Mouse (Mus musculus) myocyte (in vitro differentiated cells): ENCODE measurements around the gene Tgif2. TPM values are rescaled to one million over a fixed set of nuclear protein-coding genes. Genes with fewer than 3 reads are reported as not detected.
"Not testable (repeated sequence)": the region's sequence is repeated elsewhere in the genome, so short reads cannot be mapped to it uniquely, and the experiment has no call there.

ENCODE experiments used
- H3K27me3 ChIP-seq: one replicate; pipeline ENCODE4 v1.6.1; 2011; ENCODE audit not compliant: control insufficient read depth, insufficient read depth, insufficient read length
- H3K36me3 ChIP-seq: one replicate; pipeline ENCODE4 v1.6.1; 2011; ENCODE audit not compliant: control insufficient read depth, insufficient read depth
- H3K4me2 ChIP-seq: one replicate; pipeline ENCODE4 v1.6.1; 2011; ENCODE audit warnings: low read depth, control low read depth
- H3K4me3 ChIP-seq: one replicate; pipeline ENCODE4 v1.5.1; 2011; ENCODE audit warnings: mild to moderate bottlenecking, control low read depth, moderate library complexity
- H3K79me2 ChIP-seq: one replicate; pipeline ENCODE4 v1.6.1; 2011; ENCODE audit not compliant: control insufficient read depth, insufficient read depth
- H3ac ChIP-seq: one replicate; pipeline ENCODE4 v1.6.1; 2011; ENCODE audit not compliant: control insufficient read depth, insufficient read length
- CEBPB ChIP-seq: IDR thresholded peaks from 2 replicates; pipeline ENCODE4 v1.6.1; 2011; ENCODE audit warnings: mild to moderate bottlenecking, moderate library complexity; ENCODE audit not compliant: poor library complexity, insufficient read depth, severe bottlenecking
- E2F4 ChIP-seq: IDR thresholded peaks from one replicate; pipeline ENCODE4 v1.6.1; 2011; ENCODE audit warnings: mild to moderate bottlenecking, control low read depth, moderate library complexity; ENCODE audit not compliant: insufficient read depth
- MAX ChIP-seq: IDR thresholded peaks from one replicate; pipeline ENCODE4 v1.6.1; 2011; ENCODE audit warnings: low read depth, mild to moderate bottlenecking, control low read depth
- MYOD1 ChIP-seq, 3 experiments: IDR thresholded peaks; one replicate each; pipeline ENCODE4 v1.6.1; 2011; ENCODE audit warnings: control low read depth in 2 of 3, low read depth in 2 of 3, mild to moderate bottlenecking in 2 of 3, moderate library complexity in 1 of 3; ENCODE audit not compliant: insufficient read length in 2 of 3, control insufficient read depth in 1 of 3
- MYOG ChIP-seq, 3 experiments: IDR thresholded peaks; one replicate each; pipeline ENCODE4 v1.6.1; 2011; ENCODE audit warnings: control low read depth in 2 of 3, low read depth in 2 of 3, mild to moderate bottlenecking in 2 of 3; ENCODE audit not compliant: insufficient read length in 2 of 3, control insufficient read depth in 1 of 3, insufficient read depth in 1 of 3
- POLR2A ChIP-seq: IDR thresholded peaks from one replicate; pipeline ENCODE4 v1.6.1; 2011; ENCODE audit warnings: low read depth, mild to moderate bottlenecking, control low read depth, moderate library complexity; ENCODE audit not compliant: insufficient read length
- POLR2AphosphoS2 ChIP-seq: IDR thresholded peaks from one replicate; pipeline ENCODE4 v1.6.1; 2011; ENCODE audit warnings: low read depth, control low read depth; ENCODE audit not compliant: insufficient read length
- REST ChIP-seq: IDR thresholded peaks from one replicate; pipeline ENCODE4 v1.6.1; 2011; ENCODE audit warnings: mild to moderate bottlenecking, control low read depth, moderate library complexity; ENCODE audit not compliant: insufficient read depth, insufficient read length
- SRF ChIP-seq: IDR thresholded peaks from one replicate; pipeline ENCODE4 v1.6.1; 2011; ENCODE audit warnings: low read depth; ENCODE audit not compliant: control insufficient read depth, insufficient read length
- TCF12 ChIP-seq: IDR thresholded peaks from one replicate; pipeline ENCODE4 v1.6.1; 2011; ENCODE audit warnings: mild to moderate bottlenecking, control low read depth; ENCODE audit not compliant: poor library complexity, insufficient read depth, severe bottlenecking
- TCF3 ChIP-seq: IDR thresholded peaks from one replicate; pipeline ENCODE4 v1.6.1; 2011; ENCODE audit warnings: low read depth, control low read depth; ENCODE audit not compliant: insufficient read length
- USF1 ChIP-seq: IDR thresholded peaks from one replicate; pipeline ENCODE4 v1.6.1; 2011; ENCODE audit warnings: low read depth, mild to moderate bottlenecking, control low read depth, moderate library complexity
- polyA plus RNA-seq: library from polyadenylated mRNA; unstranded; fragments of >200 nt; fragmentation: generic; extraction: Trizol; gene quantifications from one replicate; pipeline ENCODE4 v1.2.1, GENCODE M21; 2012; ENCODE audit warnings: missing spikeins

Gene Tgif2
- polyA plus RNA-seq, 1 experiment, result 11.2 TPM

DNA sequence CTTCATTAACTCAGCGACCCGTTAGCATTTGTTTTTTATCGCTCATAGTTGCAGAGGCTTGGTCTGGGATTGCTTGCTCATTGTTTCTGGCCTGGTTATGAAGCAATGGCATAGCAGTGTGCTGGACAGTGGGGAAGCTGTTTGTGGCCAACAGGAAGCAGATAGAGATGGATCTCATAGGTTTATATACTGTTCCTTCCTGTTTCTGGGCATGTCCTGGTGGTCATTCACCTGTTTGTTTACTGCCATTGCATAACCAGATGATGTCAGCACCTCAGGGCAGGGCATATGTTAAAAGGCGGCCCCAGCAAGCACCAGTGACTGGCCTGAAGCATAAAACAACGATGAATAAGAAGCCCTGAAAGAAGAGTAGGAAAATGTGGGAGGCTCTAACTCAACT, 10.7 kb downstream of the Tgif2 start:
- H3ac ChIP-seq, result no peak overlapping the region
- TF ChIP-seq E2F4 (no peak), POLR2AphosphoS2 (no peak), USF1 (no peak), MYOG (IDR thresholded peaks at IDR 0.05; ENCODE audit: control insufficient read depth in 1 of 3, insufficient read depth in 1 of 3, insufficient read length in 2 of 3, low read depth in 2 of 3) (no peak), MYOD1 (IDR thresholded peaks at IDR 0.05; ENCODE audit: control insufficient read depth in 1 of 3, insufficient read length in 2 of 3, low read depth in 2 of 3) (no peak), MAX (no peak), CEBPB (no peak)
- peaks cover 5% of the 10 kb centered on the region for H3K36me3 ChIP-seq
- H3K4me2 ChIP-seq, result no peak overlapping the region
- no peaks in the 10 kb centered on the region for H3K79me2 ChIP-seq
- H3K4me3 ChIP-seq, result no peak overlapping the region
- no peaks in the 10 kb centered on the region for H3K27me3 ChIP-seq

DNA sequence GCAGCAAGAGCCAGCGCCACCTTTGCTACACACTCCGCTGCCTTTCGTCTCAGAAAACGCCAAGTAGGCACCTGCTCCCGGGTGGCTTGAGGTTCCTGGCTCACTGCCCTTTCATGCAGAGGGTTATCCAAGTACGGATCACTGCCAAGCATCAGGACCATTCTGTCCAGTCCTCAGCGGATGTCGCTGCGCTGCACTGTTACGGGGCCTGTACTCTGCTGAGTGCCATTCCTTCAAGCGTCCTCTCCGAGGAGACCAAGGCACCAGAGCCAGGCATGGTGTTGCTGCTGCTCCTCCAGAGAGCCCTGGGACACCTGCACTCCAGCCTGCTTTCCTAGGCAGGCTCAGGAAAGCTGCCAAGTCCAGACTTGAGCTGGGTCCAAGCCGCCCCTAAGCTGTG, 13.8 kb downstream of the Tgif2 start:
- not testable (repeated sequence) for H3ac ChIP-seq, H3K4me3 ChIP-seq, H3K4me2 ChIP-seq, H3K36me3 ChIP-seq, H3K27me3 ChIP-seq, H3K79me2 ChIP-seq

DNA sequence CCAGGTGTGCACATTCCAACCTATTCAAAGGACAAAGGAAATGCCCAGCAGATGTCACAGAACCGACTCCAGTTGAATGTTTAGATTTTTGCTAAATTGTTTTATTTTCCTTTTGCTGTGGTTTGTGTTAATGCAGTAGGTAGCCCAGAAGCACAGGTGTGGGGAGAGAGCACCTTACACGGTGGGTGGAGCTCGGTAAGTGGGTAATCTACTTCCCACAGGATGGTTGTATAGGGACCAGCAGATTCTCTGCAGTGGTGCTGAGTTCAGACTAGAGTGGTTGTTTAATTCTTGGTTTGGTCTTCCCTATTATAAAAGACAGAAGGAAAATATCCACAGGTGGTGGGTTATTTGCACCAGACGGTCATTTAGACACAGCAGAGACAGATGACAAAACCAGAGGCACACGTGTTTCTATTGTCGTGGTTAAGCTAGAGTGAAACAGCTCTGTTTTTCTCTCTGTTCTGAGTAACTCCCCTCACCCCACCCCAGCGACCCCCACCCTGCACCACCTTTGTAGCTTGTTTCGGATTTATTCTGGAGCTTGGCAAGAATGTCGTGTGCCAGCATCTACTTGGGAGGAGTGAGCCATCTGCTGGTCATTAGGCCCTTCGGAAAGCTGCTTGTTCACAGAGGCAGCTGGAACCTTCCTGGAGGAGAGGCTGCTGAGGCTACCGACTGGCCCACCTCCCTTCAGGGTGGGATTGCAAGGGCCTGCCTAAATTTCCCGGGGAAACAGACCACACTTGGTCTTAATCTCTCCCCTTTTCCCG, 14.4 kb downstream of the Tgif2 start:
- not testable (repeated sequence) for H3K36me3 ChIP-seq, H3K27me3 ChIP-seq, H3ac ChIP-seq, H3K79me2 ChIP-seq, H3K4me3 ChIP-seq, H3K4me2 ChIP-seq

DNA sequence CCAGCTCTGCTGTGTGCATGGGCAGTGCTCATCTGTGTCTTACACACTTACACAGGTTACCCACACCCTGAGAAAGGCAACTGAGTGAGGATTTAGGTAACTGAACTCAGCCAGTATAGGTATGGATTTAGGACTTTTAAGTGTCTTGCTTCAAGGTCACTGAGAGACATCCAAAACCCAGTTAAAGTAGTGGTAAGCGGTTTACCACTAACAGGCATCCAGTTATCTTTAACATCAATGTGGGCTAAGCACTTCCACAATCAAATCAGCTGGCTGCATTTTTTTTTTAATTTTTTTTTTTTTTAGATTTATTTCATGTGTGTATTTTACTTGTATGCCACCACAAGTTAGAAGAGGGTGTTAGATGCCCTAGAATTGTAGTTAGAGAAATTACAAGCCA, 16.5 kb downstream of the Tgif2 start:
- no peaks in the 10 kb centered on the region for H3K36me3 ChIP-seq
- TF ChIP-seq CEBPB, result no peak
- no peak for TF ChIP-seq E2F4
- no peak for TF ChIP-seq SRF
- no peak for TF ChIP-seq REST
- no peak for TF ChIP-seq TCF3
- TF ChIP-seq MYOD1 (IDR thresholded peaks at IDR 0.05; ENCODE audit: control insufficient read depth in 1 of 3, insufficient read length in 2 of 3, low read depth in 2 of 3), result no peak
- TF ChIP-seq USF1, result no peak
- TF ChIP-seq TCF12, result no peak
- TF ChIP-seq POLR2AphosphoS2, result no peak
- TF ChIP-seq MYOG (IDR thresholded peaks at IDR 0.05; ENCODE audit: control insufficient read depth in 1 of 3, insufficient read depth in 1 of 3, insufficient read length in 2 of 3, low read depth in 2 of 3), result no peak
- TF ChIP-seq MAX, result no peak
- TF ChIP-seq POLR2A, result no peak
- H3ac ChIP-seq, result no peak overlapping the region
- no peak overlapping the region for H3K4me2 ChIP-seq
- H3K27me3 ChIP-seq, result no peaks in the 10 kb centered on the region
- H3K4me3 ChIP-seq, result no peak overlapping the region
- peaks cover 4% of the 10 kb centered on the region for H3K79me2 ChIP-seq

DNA sequence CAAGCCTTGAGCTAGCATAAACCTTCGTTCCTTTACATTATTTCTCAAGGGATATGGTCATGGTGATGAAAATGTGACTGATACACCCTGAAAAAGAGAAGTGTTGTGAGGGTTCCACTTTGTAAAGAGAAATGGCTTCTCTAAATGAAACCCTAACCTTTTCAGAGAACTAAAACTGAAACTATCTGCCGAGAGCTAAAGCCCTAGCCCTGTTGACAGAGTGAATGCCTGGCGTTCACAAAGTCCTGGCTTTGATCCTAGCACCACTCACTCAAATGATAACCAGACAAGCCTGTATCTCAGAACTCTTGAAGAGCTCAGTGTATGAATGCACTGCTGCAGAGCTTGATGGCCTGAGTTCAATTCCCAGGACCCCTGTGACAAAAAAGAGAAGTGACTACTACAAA, 17.6 kb downstream of the Tgif2 start:
- no peaks in the 10 kb centered on the region for H3K27me3 ChIP-seq
- no peaks in the 10 kb centered on the region for H3K36me3 ChIP-seq
- H3K79me2 ChIP-seq, result peaks cover 15% of the 10 kb centered on the region
- TF ChIP-seq MYOD1 (IDR thresholded peaks at IDR 0.05; ENCODE audit: control insufficient read depth in 1 of 3, insufficient read length in 2 of 3, low read depth in 2 of 3) (no peak), TCF12 (no peak), POLR2AphosphoS2 (no peak), TCF3 (no peak), MYOG (IDR thresholded peaks at IDR 0.05; ENCODE audit: control insufficient read depth in 1 of 3, insufficient read depth in 1 of 3, insufficient read length in 2 of 3, low read depth in 2 of 3) (no peak), E2F4 (no peak), MAX (no peak), CEBPB (no peak), USF1 (no peak), POLR2A (no peak), SRF (no peak), REST (no peak)
- H3ac ChIP-seq, result no peak overlapping the region
- H3K4me2 ChIP-seq, result no peak overlapping the region
- no peak overlapping the region for H3K4me3 ChIP-seq
